Mouse (Mus musculus) myocyte (in vitro differentiated cells): ENCODE data around the gene Kcnd3.

Experiments
- MYOD1 ChIP-seq, 3 experiments: IDR thresholded peaks; one replicate each; pipeline ENCODE4 v1.6.1; 2011; ENCODE audit warnings: control low read depth in 2 of 3, low read depth in 2 of 3, mild to moderate bottlenecking in 2 of 3, moderate library complexity in 1 of 3; ENCODE audit not compliant: insufficient read length in 2 of 3, control insufficient read depth in 1 of 3
- POLR2A ChIP-seq: IDR thresholded peaks from one replicate; pipeline ENCODE4 v1.6.1; 2011; ENCODE audit warnings: low read depth, mild to moderate bottlenecking, control low read depth, moderate library complexity; ENCODE audit not compliant: insufficient read length

GRCm38 (mm10) chr3:105653544-105654380 is 201.6 kb downstream of the Kcnd3 start:
- TF ChIP-seq MYOD1 (IDR thresholded peaks at IDR 0.05; ENCODE audit: control insufficient read depth in 1 of 3, insufficient read length in 2 of 3, low read depth in 2 of 3) (no peak), POLR2A (no peak)
